Mouse (Mus musculus) gastrocnemius, postnatal 25 days (tissue): ENCODE data around the gene Cltc. TPM values are rescaled to one million over a fixed set of nuclear protein-coding genes. Genes with fewer than 3 reads are reported as not detected.

Experiments used
- DNase-seq: peaks from one replicate; pipeline ENCODE4 v3.0.0; 2022
- total RNA-seq, 2 experiments: library from RNA; stranded (reverse); gene quantifications; 1 replicate in 1 of 2; 2 replicates in 1 of 2; pipeline ENCODE4 v1.2.3; 2021

Gene Cltc
- total RNA-seq, 2 experiments from 2014 or later: 111 to 112 TPM

- DNase-seq: no peak
Measured at GRCm38 (mm10) chr11:86646885-86647459, 110.4 kb downstream of the Cltc start.

- DNase-seq: no peak
Measured at GRCm38 (mm10) chr11:86646136-86646834, 111.1 kb downstream of the Cltc start.

GRCm38 (mm10) chr11:86644553-86644952, 112.8 kb downstream of the Cltc start:
- no peak for DNase-seq

Other genes with a start within 250 kb of the Cltc start
- gene Rps6kb1, start 212.8 kb downstream of the Cltc start, total RNA-seq: 10 to 100 TPM; 19.0 to 20.2 TPM
- gene Tubd1, start 212.6 kb downstream of the Cltc start, total RNA-seq: 1 to 10 TPM; 5.5 to 6.4 TPM
- gene Vmp1, start 73.7 kb downstream of the Cltc start, total RNA-seq: 10 to 100 TPM; 83.0 to 89.8 TPM
- 1 to 10 TPM; 5.1 to 5.3 TPM for gene Ptrh2, start 73.6 kb downstream of the Cltc start, total RNA-seq
- gene Dhx40, start 50.2 kb upstream of the Cltc start, total RNA-seq: 10 to 100 TPM; 11.4 to 12.1 TPM
- gene Ypel2, start 236.1 kb upstream of the Cltc start, total RNA-seq: 1 to 10 TPM; 3.7 to 8.0 TPM